Mouse (Mus musculus): ENCODE results near the gene Dbt.

- TF ChIP-seq CTCF (IDR thresholded peaks at IDR 0.05): no peak
- TF ChIP-seq EP300 (IDR thresholded peaks at IDR 0.05; ENCODE audit: insufficient read depth, low read depth, low read length): no peak
- TF ChIP-seq POLR2A (IDR thresholded peaks at IDR 0.05; ENCODE audit: insufficient read depth, low read depth, low read length): no peak
Observed at GRCm38 (mm10) chr3:116483271-116483670, 29.6 kb upstream of the Dbt start.
